Mouse (Mus musculus) midbrain, embryonic 10.5 days (tissue): ENCODE measurements around the gene Spon2. TPM values are rescaled to one million over a fixed set of nuclear protein-coding genes. Genes with fewer than 3 reads are reported as not detected.
A peak's percentile ranks its signal among the peaks of the same experiment; 100 is the strongest.

Source experiments
- DNase-seq: peaks from one replicate; pipeline ENCODE4 v3.0.0-alpha.2; 2017; ENCODE audit warnings: low spot score
- H3K27ac ChIP-seq: fragments of 300-500 bp; sonication (generic); replicated peaks from 2 replicates; pipeline ENCODE4 v1.5.1; 2016; ENCODE audit warnings: mild to moderate bottlenecking
- H3K27me3 ChIP-seq: fragments of 300-500 bp; sonication (generic); 2 replicates; pipeline ENCODE4 v1.6.1; 2016; ENCODE audit warnings: low read depth, mild to moderate bottlenecking; ENCODE audit not compliant: poor library complexity, severe bottlenecking
- H3K36me3 ChIP-seq: fragments of 300-500 bp; sonication (generic); 2 replicates; pipeline ENCODE4 v1.6.1; 2016; ENCODE audit warnings: mild to moderate bottlenecking, moderate library complexity
- H3K4me1 ChIP-seq: fragments of 300-500 bp; sonication (generic); 2 replicates; pipeline ENCODE4 v1.6.1; 2016
- H3K4me3 ChIP-seq: fragments of 300-500 bp; sonication (generic); 2 replicates; pipeline ENCODE4 v1.5.1; 2016; ENCODE audit warnings: mild to moderate bottlenecking, moderate library complexity
- H3K9me3 ChIP-seq: fragments of 300-500 bp; sonication (generic); replicated peaks from 2 replicates; pipeline ENCODE4 v1.6.1; 2016; ENCODE audit warnings: mild to moderate bottlenecking
- WGBS: fragments of 180-500 bp; shearing (Covaris S2); methylation state at CpG from one replicate; pipeline ENCODE4 v1.1.7; 2016; 5-methylcytosine and 5-hydroxymethylcytosine counted together
- polyA plus RNA-seq: library from polyadenylated mRNA; unstranded; fragments of >200 nt; fragmentation: Nextera tagmentation; extraction: Ambion mirVana; gene quantifications from 2 replicates; pipeline ENCODE4 v1.2.1, GENCODE M21; 2016

Spon2 gene
- polyA plus RNA-seq, 1 experiment from 2014 or later = 3.4 TPM

GRCm38 (mm10) chr5:33230285-33230684 is 12.0 kb upstream of the Spon2 start:
- Histone ChIP-seq H3K4me3 (no peak overlapping the region), H3K4me1 (0 out of 2 replicates have a peak, but pooled peaks cover 3% of the 10 kb centered on the region), H3K36me3 (no peaks in the 10 kb centered on the region), H3K27ac (no peak overlapping the region), H3K9me3 (no peaks in the 10 kb centered on the region), H3K27me3 (no peaks in the 10 kb centered on the region)
- WGBS = 76% methylated on average over 5 of the region's 5 CpGs
- DNase-seq = no peak

- Histone ChIP-seq H3K4me3 (no peak overlapping the region), H3K4me1 (no peaks in the 10 kb centered on the region), H3K27me3 (no peaks in the 10 kb centered on the region), H3K9me3 (no peaks in the 10 kb centered on the region), H3K36me3 (no peaks in the 10 kb centered on the region), H3K27ac (no peak overlapping the region)
- no peak for DNase-seq
- WGBS = 62% methylated on average over 5 of the region's 5 CpGs
Observed at GRCm38 (mm10) chr5:33228428-33228827, 10.2 kb upstream of the Spon2 start.

GRCm38 (mm10) chr5:33225673-33226072 is 7.4 kb upstream of the Spon2 start:
- no peak for DNase-seq
- Histone ChIP-seq H3K27me3 (no peaks in the 10 kb centered on the region), H3K36me3 (no peaks in the 10 kb centered on the region), H3K27ac (no peak overlapping the region), H3K4me1 (no peaks in the 10 kb centered on the region), H3K9me3 (no peaks in the 10 kb centered on the region), H3K4me3 (no peak overlapping the region)
- WGBS = 86% methylated on average over 5 of the region's 5 CpGs

- Histone ChIP-seq H3K27me3 (no peaks in the 10 kb centered on the region), H3K4me3 (no peak overlapping the region), H3K27ac (no peak overlapping the region), H3K36me3 (no peaks in the 10 kb centered on the region), H3K9me3 (no peaks in the 10 kb centered on the region), H3K4me1 (peaks cover 4% of the 10 kb centered on the region)
- 91% methylated on average over 7 of the region's 7 CpGs for WGBS
- DNase-seq = no peak
Observed at GRCm38 (mm10) chr5:33224491-33224890, 6.2 kb upstream of the Spon2 start.

GRCm38 (mm10) chr5:33222841-33223744 is 4.8 kb upstream of the Spon2 start:
- 66% methylated on average over 9 of the region's 9 CpGs for WGBS
- H3K36me3 ChIP-seq = no peaks in the 10 kb centered on the region
- no peak overlapping the region for H3K27ac ChIP-seq
- no peaks in the 10 kb centered on the region for H3K27me3 ChIP-seq
- H3K9me3 ChIP-seq = no peaks in the 10 kb centered on the region
- no peak overlapping the region for H3K4me3 ChIP-seq
- no peak for DNase-seq
- peaks cover 18% of the 10 kb centered on the region for H3K4me1 ChIP-seq

- no peak overlapping the region for H3K4me3 ChIP-seq
- no peaks in the 10 kb centered on the region for H3K36me3 ChIP-seq
- no peaks in the 10 kb centered on the region for H3K27me3 ChIP-seq
- H3K4me1 ChIP-seq = peaks cover 25% of the 10 kb centered on the region
- no peaks in the 10 kb centered on the region for H3K9me3 ChIP-seq
- 75% methylated on average over 6 of the region's 6 CpGs for WGBS
- H3K27ac ChIP-seq = no peak overlapping the region
- DNase-seq = no peak
Observed at GRCm38 (mm10) chr5:33222389-33222788, 4.1 kb upstream of the Spon2 start.

GRCm38 (mm10) chr5:33220350-33221044 is 2.2 kb upstream of the Spon2 start:
- WGBS = 81% methylated on average over 10 of the region's 10 CpGs
- DNase-seq = no peak
- Histone ChIP-seq H3K36me3 (no peaks in the 10 kb centered on the region), H3K27ac (no peak overlapping the region; the same call in 1 of the 2 replicates), H3K4me1 (peaks cover 36% of the 10 kb centered on the region), H3K4me3 (no peak overlapping the region), H3K27me3 (no peaks in the 10 kb centered on the region; the same call in 1 of the 2 replicates), H3K9me3 (no peaks in the 10 kb centered on the region)

- peaks cover 36% of the 10 kb centered on the region for H3K4me1 ChIP-seq
- 95% methylated on average over 4 of the region's 4 CpGs for WGBS
- no peak for DNase-seq
- H3K9me3 ChIP-seq = no peaks in the 10 kb centered on the region
- H3K27me3 ChIP-seq = no peaks in the 10 kb centered on the region; the same call in 1 of the 2 replicates
- no peak overlapping the region for H3K27ac ChIP-seq
- H3K4me3 ChIP-seq = no peak overlapping the region
- no peaks in the 10 kb centered on the region for H3K36me3 ChIP-seq
Observed at GRCm38 (mm10) chr5:33219831-33220230, 1.6 kb upstream of the Spon2 start.

- 81% methylated on average over 20 of the region's 20 CpGs for WGBS
- Histone ChIP-seq H3K36me3 (no peaks in the 10 kb centered on the region), H3K4me1 (peaks cover 36% of the 10 kb centered on the region), H3K4me3 (no peak overlapping the region), H3K9me3 (no peaks in the 10 kb centered on the region), H3K27ac (peak overlapping the region; percentile 68; the same call in 1 of the 2 replicates), H3K27me3 (no peaks in the 10 kb centered on the region; the same call in 1 of the 2 replicates)
- DNase-seq = no peak
Observed at GRCm38 (mm10) chr5:33218746-33219449, 643 bp upstream of the Spon2 start.

- WGBS = 66% methylated on average over 3 of the region's 3 CpGs
- DNase-seq = no peak
Observed at GRCm38 (mm10) chr5:33217663-33218062, 592 bp downstream of the Spon2 start.

GRCm38 (mm10) chr5:33214723-33215122 is 3.5 kb downstream of the Spon2 start:
- no peaks in the 10 kb centered on the region for H3K36me3 ChIP-seq
- H3K4me1 ChIP-seq = peaks cover 35% of the 10 kb centered on the region
- H3K27ac ChIP-seq = no peak overlapping the region
- WGBS = 76% methylated on average over 4 of the region's 4 CpGs
- no peak for DNase-seq
- H3K4me3 ChIP-seq = no peak overlapping the region
- H3K27me3 ChIP-seq = no peaks in the 10 kb centered on the region; the same call in 1 of the 2 replicates
- no peaks in the 10 kb centered on the region for H3K9me3 ChIP-seq

More at GRCm38 (mm10) chr5:33217663-33218062, 592 bp downstream of the Spon2 start:
- H3K9me3 ChIP-seq = no peaks in the 10 kb centered on the region
- no peaks in the 10 kb centered on the region for H3K36me3 ChIP-seq
- H3K4me1 ChIP-seq = peaks cover 36% of the 10 kb centered on the region
- peak overlapping the region; percentile 68 for H3K27ac ChIP-seq
- H3K27me3 ChIP-seq = no peaks in the 10 kb centered on the region; the same call in 1 of the 2 replicates
- no peak overlapping the region for H3K4me3 ChIP-seq

GRCm38 (mm10) chr5:33211254-33211653 is 7.0 kb downstream of the Spon2 start:
- no peak overlapping the region for H3K27ac ChIP-seq
- WGBS = 90% methylated on average over 5 of the region's 5 CpGs
- H3K36me3 ChIP-seq = no peaks in the 10 kb centered on the region
- no peak for DNase-seq
- no peaks in the 10 kb centered on the region for H3K9me3 ChIP-seq
- no peak overlapping the region for H3K4me3 ChIP-seq
- H3K4me1 ChIP-seq = 0 out of 2 replicates have a peak, but pooled peaks cover under 1% of the 10 kb centered on the region
- H3K27me3 ChIP-seq = no peaks in the 10 kb centered on the region
